Mouse (Mus musculus): ENCODE results near the gene Zfp14. TPM values are rescaled to one million over a fixed set of nuclear protein-coding genes. Genes with fewer than 3 reads are reported as not detected.

The Zfp14 gene
- polyA plus RNA-seq, 1 experiment, result 1.9 TPM

- Histone ChIP-seq H3K4me1 (ENCODE audit: control insufficient read depth, insufficient read depth, insufficient read length, low read length) (no peaks in the 10 kb centered on the region), H3K4me3 (ENCODE audit: insufficient read depth, low read depth, low read length) (no peak overlapping the region), H3K27ac (replicated peaks; ENCODE audit: low read depth, low read length) (no peak overlapping the region)
Measured at GRCm38 (mm10) chr7:30060341-30060740, 9.2 kb upstream of the Zfp14 start.

DNA sequence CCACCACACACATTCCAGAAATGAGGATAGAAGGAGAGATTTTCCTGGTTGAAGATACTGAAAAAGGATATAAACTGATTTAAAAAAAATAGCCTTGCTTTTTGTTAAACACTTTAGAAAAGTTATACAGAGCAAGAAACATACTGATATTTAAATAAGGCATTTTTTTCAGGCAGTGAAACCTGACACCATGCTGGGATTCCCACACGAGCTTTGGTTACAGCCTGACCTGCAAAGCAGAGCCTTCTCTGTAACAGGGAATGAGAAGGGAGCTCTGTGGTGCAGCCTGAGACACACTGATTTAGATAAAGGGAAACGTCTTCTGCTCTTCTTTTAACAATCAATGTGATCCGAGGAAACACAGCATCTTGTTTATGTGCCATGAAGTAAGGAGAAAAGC, 2.4 kb upstream of the Zfp14 start:
- Histone ChIP-seq H3K27ac (replicated peaks; ENCODE audit: low read depth, low read length) (no peak overlapping the region), H3K4me3 (ENCODE audit: insufficient read depth, low read depth, low read length) (no peak overlapping the region), H3K4me1 (ENCODE audit: control insufficient read depth, insufficient read depth, insufficient read length, low read length) (no peaks in the 10 kb centered on the region)

GRCm38 (mm10) chr7:30048126-30048525, 3.1 kb downstream of the Zfp14 start:
- Histone ChIP-seq H3K4me1 (ENCODE audit: control insufficient read depth, insufficient read depth, insufficient read length, low read length) (no peaks in the 10 kb centered on the region), H3K4me3 (ENCODE audit: insufficient read depth, low read depth, low read length) (no peak overlapping the region), H3K27ac (replicated peaks; ENCODE audit: low read depth, low read length) (no peak overlapping the region)

GRCm38 (mm10) chr7:30044354-30044753, 6.8 kb downstream of the Zfp14 start:
- H3K27ac ChIP-seq (replicated peaks; ENCODE audit: low read depth, low read length), result no peak overlapping the region
- H3K4me1 ChIP-seq (ENCODE audit: control insufficient read depth, insufficient read depth, insufficient read length, low read length), result no peaks in the 10 kb centered on the region
- H3K4me3 ChIP-seq (ENCODE audit: insufficient read depth, low read depth, low read length), result no peak overlapping the region

- Histone ChIP-seq H3K4me3 (ENCODE audit: insufficient read depth, low read depth, low read length) (no peak overlapping the region), H3K4me1 (ENCODE audit: control insufficient read depth, insufficient read depth, insufficient read length, low read length) (no peaks in the 10 kb centered on the region), H3K27ac (replicated peaks; ENCODE audit: low read depth, low read length) (no peak overlapping the region)
Measured at GRCm38 (mm10) chr7:30034331-30034730, 16.8 kb downstream of the Zfp14 start.

DNA sequence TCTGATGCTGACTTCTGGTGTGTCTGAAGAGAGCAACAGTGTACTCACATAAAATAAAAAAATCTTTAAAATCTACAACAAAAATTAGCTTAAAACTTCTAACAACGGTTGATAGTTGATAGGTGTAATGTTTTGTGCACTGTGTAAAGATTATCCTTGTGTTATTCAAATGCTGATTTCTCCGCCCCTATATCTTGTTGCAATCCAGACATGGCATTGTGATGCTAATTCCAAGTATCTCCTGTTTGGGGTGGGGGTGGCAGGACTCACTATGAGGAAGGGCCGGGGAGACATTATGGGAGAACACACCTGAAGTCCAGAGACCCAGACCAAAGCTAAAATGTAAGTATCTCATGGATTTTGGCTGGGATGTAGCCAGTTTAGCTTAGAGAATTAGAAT, 19.8 kb downstream of the Zfp14 start:
- H3K4me3 ChIP-seq (ENCODE audit: insufficient read depth, low read depth, low read length), result no peak overlapping the region
- no peaks in the 10 kb centered on the region for H3K4me1 ChIP-seq (ENCODE audit: control insufficient read depth, insufficient read depth, insufficient read length, low read length)
- H3K27ac ChIP-seq (replicated peaks; ENCODE audit: low read depth, low read length), result no peak overlapping the region

GRCm38 (mm10) chr7:30030677-30031076, 20.5 kb downstream of the Zfp14 start:
- H3K4me3 ChIP-seq (ENCODE audit: insufficient read depth, low read depth, low read length), result no peak overlapping the region
- H3K27ac ChIP-seq (replicated peaks; ENCODE audit: low read depth, low read length), result peak overlapping the region; percentile 7; the same call in 1 of the 2 replicates
- H3K4me1 ChIP-seq (ENCODE audit: control insufficient read depth, insufficient read depth, insufficient read length, low read length), result no peaks in the 10 kb centered on the region

DNA sequence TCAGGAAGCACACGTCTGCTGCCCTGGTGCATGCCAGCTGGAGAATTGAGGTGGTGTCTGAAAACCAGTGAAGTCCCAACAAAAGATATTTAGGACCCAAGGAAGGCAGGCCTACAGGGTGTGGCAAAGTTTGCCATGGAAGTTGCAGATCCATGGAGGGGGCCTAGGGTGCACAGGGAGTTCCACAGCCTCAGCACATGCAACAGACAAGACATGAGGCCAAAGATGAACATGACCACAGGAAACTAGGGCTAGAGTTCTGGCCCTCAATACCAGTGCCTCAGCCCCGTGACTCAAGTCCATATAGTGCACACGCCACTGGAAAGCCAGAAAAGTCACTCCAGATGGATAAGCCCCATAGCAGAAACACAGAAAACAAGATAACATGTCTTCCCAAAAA, 22.6 kb downstream of the Zfp14 start:
- Histone ChIP-seq H3K4me3 (ENCODE audit: insufficient read depth, low read depth, low read length) (no peak overlapping the region), H3K27ac (replicated peaks; ENCODE audit: low read depth, low read length) (no peak overlapping the region), H3K4me1 (ENCODE audit: control insufficient read depth, insufficient read depth, insufficient read length, low read length) (no peaks in the 10 kb centered on the region)

DNA sequence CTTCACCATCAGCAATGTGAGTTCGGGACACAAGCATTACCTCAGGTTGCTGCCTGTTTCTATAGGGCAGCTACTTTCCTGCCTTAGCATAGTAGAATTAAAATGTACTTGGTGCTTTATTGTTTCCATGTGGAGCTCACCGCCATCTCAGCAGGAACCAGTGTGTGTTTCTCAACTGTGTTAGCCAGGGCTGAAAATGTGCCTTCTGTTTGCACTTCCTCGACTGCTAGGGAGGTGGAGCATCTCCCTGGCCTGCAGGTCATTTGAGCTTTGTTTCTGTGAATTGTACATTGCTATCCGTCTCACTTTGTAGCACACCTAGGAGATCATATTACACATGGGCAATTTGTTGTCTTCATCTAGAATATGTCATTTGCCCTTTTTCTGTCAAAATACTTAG, 23.8 kb downstream of the Zfp14 start:
- Histone ChIP-seq H3K4me1 (ENCODE audit: control insufficient read depth, insufficient read depth, insufficient read length, low read length) (no peaks in the 10 kb centered on the region), H3K4me3 (ENCODE audit: insufficient read depth, low read depth, low read length) (no peak overlapping the region), H3K27ac (replicated peaks; ENCODE audit: low read depth, low read length) (no peak overlapping the region)

DNA sequence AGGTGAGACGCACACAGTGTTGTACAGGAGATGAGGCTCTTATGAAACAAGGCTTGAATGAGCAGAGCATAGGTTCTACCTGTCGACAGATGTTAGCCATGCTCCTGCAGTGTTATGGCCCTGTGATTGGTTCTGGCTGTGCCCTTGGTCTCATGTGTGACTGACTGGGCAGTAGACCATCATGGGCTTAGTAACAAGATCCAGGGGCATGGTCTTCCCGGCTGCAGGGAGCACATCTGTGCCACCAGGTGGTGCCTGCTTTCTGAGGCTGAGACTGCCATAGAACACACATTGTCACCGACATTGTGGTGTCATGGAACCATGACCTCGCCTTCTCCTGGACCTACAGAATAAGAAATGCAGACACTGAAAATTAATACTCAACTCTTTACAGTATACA, 25.8 kb downstream of the Zfp14 start:
- no peaks in the 10 kb centered on the region for H3K4me1 ChIP-seq (ENCODE audit: control insufficient read depth, insufficient read depth, insufficient read length, low read length)
- no peak overlapping the region for H3K27ac ChIP-seq (replicated peaks; ENCODE audit: low read depth, low read length)
- no peak overlapping the region for H3K4me3 ChIP-seq (ENCODE audit: insufficient read depth, low read depth, low read length)

GRCm38 (mm10) chr7:30023800-30024199, 27.4 kb downstream of the Zfp14 start:
- Histone ChIP-seq H3K4me3 (ENCODE audit: insufficient read depth, low read depth, low read length) (no peak overlapping the region), H3K27ac (replicated peaks; ENCODE audit: low read depth, low read length) (no peak overlapping the region), H3K4me1 (ENCODE audit: control insufficient read depth, insufficient read depth, insufficient read length, low read length) (no peaks in the 10 kb centered on the region)

GRCm38 (mm10) chr7:30023324-30023723, 27.9 kb downstream of the Zfp14 start:
- H3K4me3 ChIP-seq (ENCODE audit: insufficient read depth, low read depth, low read length), result no peak overlapping the region
- no peak overlapping the region for H3K27ac ChIP-seq (replicated peaks; ENCODE audit: low read depth, low read length)
- H3K4me1 ChIP-seq (ENCODE audit: control insufficient read depth, insufficient read depth, insufficient read length, low read length), result no peaks in the 10 kb centered on the region

GRCm38 (mm10) chr7:30019543-30019942, 31.6 kb downstream of the Zfp14 start:
- Histone ChIP-seq H3K4me1 (ENCODE audit: control insufficient read depth, insufficient read depth, insufficient read length, low read length) (no peaks in the 10 kb centered on the region), H3K27ac (replicated peaks; ENCODE audit: low read depth, low read length) (no peak overlapping the region), H3K4me3 (ENCODE audit: insufficient read depth, low read depth, low read length) (no peak overlapping the region)

GRCm38 (mm10) chr7:30017226-30017625, 34.0 kb downstream of the Zfp14 start:
- Histone ChIP-seq H3K4me3 (ENCODE audit: insufficient read depth, low read depth, low read length) (no peak overlapping the region), H3K4me1 (ENCODE audit: control insufficient read depth, insufficient read depth, insufficient read length, low read length) (no peaks in the 10 kb centered on the region), H3K27ac (replicated peaks; ENCODE audit: low read depth, low read length) (no peak overlapping the region)

- Histone ChIP-seq H3K27ac (replicated peaks; ENCODE audit: low read depth, low read length) (no peak overlapping the region), H3K4me3 (ENCODE audit: insufficient read depth, low read depth, low read length) (no peak overlapping the region), H3K4me1 (ENCODE audit: control insufficient read depth, insufficient read depth, insufficient read length, low read length) (no peaks in the 10 kb centered on the region)
Measured at GRCm38 (mm10) chr7:30012956-30013363, 38.2 kb downstream of the Zfp14 start.

DNA sequence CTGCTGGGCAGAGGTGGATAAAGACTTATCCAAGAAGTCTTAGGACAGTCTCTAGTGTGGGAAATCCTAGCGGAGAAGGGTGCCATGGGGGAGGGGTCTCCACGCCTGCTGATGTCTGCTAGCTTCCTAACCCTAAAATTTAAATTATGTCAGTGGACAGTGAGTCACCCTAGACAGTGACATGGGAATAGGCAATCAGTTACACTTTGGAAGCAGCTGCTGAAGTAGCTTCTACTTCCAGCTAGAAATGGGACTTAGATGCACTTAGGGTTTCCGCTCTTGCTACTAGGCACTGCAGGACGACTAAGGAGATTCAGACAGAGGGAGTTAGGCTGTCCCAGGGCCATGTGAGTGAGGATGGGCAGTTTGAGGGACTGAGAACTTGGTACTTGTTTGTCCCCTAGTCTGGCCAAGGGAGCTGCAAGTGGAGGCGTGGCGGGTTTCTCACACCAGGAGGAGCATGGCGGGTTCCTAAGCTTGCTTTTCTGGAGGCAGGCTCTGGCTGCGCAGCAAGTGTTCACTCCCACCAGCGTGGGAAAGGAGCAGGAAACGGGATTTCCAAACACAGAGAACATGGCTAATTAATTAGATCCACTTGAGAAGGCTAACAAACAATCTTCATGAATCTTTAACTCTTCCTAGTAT, 40.5 kb downstream of the Zfp14 start:
- H3K4me3 ChIP-seq (ENCODE audit: insufficient read depth, low read depth, low read length), result no peak overlapping the region
- H3K4me1 ChIP-seq (ENCODE audit: control insufficient read depth, insufficient read depth, insufficient read length, low read length), result no peaks in the 10 kb centered on the region
- no peak overlapping the region for H3K27ac ChIP-seq (replicated peaks; ENCODE audit: low read depth, low read length)
